Mouse (Mus musculus) thymus, postnatal 14 days (tissue): ENCODE measurements around the gene Tpx2.

Experiments
- DNase-seq: peaks from one replicate; pipeline ENCODE4 v3.0.0; 2021

Tpx2 gene

DNA sequence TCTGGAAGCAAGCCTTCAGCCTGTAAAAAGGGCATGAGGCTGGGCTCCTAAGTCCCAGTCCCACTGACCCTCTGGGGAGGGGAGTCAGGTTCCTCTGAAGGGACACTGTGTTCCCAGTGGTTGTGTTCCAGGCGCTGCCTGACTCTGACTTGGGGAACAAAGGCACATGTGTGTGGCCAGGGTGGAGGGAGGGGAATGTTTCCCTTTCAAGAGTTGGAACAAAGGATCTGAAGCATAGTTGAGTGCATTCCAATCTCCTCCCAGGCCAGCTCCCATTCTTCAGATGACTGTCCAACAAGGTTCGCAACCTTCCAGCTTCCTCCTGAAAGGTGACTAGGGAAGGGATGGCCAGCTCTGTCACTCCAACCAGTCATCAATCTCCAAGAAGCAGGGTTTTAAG lies 27.4 kb upstream of the Tpx2 start:
- no peak for DNase-seq

DNA sequence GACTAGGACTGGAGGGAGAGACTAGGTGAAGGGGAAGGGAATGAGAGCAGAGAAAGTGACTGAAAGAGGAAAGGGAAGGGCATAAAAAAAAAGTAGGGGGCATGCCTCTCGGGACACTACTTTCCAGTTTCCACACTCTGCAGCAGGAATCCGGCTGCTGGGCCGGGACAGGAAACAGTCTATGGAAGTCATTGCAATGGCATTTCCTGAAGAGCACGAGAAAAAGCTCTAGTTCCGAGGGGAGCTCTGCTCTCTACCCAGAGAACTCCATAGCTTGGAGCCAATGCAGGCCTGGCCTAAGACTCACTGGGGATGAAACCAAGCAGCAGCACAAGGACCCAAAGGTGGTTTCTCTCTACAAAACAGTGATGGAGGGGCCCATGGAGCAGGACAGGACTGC lies 26.7 kb upstream of the Tpx2 start:
- no peak for DNase-seq

DNA sequence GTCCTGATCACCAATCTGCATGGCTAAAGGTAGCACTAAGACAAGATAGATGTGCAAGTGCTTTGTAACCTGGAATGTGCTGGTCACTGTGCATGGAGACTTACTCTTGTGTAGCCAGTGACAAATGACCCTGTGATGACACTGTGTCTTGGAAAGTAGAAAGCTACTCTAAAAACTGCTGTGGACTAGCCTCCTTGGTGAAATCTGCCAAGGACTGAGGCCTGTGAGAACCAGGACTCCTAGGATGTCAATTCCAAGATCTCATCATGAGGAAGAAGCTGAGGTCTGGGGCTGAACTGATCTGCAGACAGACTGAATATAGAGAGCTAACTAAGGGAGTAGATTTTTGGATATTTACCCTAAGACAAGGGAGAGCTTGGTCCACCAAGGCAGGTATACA lies 26.2 kb upstream of the Tpx2 start:
- no peak for DNase-seq

DNA sequence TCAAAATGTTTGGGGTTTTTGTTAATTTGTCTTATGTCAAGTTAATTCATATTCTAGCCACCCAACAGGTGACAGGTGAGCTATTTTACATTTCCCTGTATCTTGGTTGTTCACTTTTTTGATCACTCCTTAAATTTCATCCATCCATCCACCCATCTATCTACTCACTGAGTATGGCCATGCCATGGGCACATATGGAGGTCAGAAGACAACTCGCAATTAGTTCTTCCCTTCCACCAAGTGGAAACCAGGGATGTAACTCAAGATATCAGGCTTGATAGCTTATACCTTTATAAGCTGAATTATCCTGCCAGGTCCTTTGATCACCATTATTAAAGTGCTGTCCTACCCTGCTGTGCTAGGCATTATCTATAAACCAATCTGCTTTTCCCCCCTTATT lies 24.0 kb upstream of the Tpx2 start:
- no peak for DNase-seq

DNA sequence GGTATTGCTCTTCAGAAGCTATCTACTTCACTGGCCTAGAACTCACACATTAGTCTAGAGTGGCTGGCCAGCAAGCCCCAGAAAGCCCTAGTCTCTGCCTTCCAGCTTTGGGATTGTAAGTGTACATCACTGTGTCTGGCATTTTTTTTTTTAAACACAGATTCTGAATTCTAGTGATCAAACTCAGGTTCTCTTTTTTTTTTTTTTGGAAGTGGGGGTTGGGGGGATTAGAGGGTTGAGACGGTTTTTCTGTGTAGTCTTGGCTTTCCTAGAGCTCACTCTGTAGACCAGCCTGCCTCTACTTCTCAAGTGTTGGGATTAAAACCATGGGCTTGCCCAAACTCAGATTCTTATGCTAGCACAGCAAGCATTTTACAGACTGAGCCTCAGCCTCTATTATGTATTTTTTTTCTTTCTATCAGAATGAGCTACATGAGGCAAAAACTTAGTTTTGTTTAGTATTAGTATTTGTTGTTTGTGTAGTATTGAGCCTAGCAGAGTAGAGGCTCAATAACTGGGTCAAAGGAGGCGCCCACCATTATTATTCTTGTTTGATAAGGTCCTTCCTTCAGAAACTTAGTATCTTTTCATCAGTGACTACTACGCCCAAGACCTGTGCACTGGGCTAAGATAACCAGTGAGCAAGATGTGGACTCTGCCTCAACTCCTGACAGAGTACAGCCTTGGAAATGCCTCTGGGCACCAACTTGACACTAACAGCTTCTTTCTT lies 23.2 kb upstream of the Tpx2 start:
- no peak for DNase-seq

DNA sequence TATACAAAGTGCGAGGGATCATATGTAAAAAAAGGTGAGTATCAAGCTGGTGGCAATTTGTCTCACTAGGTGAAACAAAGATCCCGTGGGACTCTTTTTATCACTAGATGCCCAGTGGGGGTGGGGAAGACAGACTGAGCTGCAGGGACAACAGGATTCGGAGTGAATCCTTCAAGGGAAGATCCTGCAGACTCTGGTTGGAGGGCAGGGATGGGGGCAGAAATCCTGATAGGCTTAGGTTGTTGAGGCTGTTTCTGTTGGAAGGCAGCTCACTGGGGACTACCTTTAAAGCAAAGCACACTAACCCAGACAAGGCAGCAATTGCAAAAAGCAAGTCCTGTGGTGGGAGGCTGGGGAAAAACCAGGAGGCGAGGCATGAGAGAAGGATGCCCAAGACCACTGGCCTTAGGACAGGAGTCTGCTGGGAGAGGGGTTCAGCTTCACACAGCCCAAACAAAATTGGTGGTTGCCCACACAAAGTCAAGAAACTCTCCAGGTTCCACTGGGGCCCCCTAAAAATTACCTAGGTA lies 22.5 kb upstream of the Tpx2 start:
- no peak for DNase-seq

DNA sequence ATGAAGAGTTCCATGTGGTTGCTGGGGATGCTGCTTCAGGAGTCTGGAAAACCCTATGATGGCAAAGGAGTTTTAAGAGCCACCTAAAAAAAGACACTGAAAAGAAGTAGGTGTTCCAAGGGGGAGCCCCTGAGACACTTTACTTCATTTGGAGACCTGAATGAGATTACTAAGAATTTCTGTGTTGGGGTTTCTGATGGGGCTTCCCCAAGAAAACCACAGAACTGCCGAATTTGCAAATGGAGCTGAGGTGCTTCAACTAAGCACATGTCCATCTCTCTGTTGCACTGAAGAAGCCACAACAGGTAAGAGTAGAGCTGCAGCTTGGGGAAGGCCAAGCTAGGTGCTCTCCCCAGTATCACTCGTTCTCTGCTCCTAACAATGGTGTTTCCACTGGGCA lies 22.1 kb upstream of the Tpx2 start:
- DNase-seq = no peak

DNA sequence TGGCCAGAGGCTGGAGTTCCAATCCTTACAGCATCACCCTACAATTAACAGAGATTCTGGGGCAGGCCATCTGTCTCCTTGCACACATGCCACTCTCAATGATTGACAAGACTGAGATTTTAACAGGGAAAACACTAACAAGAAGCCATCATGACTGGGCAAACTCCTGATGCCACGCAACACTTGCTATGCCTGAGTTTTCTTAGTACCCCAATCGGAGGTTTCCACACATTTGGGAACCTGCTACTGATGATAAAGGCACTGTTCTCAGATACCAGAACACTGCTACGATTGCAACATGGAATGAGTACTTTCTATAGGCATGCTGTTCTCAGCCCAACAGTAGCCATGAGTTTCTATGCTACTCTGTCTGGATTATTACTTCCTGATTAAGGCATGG lies 21.3 kb upstream of the Tpx2 start:
- no peak for DNase-seq

DNA sequence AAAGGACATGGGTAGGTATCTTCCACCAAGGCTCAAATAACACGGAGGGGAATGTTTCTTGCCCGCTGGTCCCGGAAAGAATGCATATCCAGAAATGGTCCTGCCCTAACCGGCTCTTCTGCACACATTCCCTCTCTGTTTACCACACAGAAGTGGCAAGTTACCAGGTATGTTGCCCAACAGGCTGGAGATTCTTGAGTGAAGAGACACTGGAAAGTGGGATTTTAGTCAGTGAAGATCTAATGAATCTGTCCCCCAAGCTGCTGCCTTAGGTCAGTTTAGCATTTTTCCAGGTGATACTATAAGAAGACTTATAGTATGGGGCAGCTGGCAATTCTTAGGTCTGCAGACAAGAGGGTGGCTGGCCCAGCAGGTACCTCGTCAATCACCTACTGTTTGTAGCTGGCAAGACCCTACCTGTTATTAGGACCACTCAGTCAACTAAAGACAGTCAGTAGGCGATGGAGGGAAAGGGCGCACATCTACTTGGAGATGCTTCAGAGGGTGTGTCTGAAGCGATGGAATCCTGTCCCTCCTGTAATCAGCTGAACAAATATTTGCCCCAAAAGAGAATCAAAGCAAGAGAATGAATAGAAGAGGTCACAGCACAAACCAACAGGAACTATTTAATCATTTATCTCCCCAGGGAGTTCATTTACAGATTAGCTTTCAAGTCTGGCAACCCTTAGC lies 20.3 kb upstream of the Tpx2 start:
- no peak for DNase-seq

DNA sequence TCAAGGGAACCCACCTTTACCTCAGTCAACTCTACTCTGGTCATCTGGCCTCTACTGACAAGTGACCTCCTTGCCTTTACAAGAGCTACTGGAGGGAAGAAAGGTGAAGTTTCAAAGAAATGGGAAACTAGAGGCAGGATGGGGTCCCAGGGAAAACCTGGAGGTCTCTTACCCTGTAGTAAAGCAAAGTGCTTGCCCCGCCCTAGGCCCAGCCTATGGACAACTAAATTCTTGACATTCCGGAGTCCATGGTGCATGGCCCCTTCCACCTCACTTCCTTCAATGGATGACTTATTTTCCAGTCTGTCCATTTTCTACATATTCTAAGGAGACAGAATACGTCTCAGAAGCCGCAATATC lies 19.8 kb upstream of the Tpx2 start:
- DNase-seq = no peak

DNA sequence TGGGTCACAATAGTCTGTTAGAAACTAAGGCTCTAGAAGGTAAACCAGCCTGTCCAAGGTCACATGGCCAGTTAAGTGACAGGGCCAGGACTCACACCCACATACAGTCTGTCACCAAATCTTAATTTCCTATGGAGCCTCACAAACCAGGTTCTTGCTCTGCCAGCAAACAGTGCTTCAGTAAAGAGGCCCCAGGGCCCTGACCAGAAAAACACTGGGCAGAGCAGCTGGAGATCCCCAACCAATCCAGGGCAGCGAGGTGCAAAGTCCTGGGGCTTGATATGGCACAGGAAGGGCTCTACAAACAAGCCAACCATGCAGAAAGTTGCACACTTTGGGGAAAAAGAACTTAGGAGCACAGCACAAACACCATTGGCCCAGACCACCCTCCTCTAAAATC lies 19.2 kb upstream of the Tpx2 start:
- no peak for DNase-seq

DNA sequence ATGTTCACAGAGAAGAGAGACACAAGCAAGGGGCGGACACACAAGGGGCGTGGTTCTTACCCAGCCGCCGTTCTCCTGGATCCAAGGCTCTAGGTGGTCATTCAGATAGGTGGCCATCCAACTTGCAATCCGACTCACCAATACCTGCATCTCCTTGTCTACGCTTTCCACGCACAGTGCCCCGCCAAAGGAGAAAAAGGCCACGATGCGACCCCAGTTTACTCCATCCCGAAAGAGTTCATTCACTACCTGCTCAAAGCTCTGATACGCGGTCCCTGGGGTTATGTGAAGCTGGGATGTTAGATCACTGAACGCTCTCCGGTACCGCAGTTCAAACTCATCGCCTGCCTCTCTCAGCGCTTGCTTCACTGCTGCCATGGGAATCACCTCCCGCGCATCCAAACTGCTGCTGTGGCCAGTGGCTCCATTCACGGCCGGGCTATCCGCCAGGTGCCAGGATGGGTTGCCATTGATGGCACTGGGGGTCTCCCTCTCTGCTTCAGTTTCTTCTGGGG lies 18.3 kb upstream of the Tpx2 start:
- peak; percentile 51 for DNase-seq

DNA sequence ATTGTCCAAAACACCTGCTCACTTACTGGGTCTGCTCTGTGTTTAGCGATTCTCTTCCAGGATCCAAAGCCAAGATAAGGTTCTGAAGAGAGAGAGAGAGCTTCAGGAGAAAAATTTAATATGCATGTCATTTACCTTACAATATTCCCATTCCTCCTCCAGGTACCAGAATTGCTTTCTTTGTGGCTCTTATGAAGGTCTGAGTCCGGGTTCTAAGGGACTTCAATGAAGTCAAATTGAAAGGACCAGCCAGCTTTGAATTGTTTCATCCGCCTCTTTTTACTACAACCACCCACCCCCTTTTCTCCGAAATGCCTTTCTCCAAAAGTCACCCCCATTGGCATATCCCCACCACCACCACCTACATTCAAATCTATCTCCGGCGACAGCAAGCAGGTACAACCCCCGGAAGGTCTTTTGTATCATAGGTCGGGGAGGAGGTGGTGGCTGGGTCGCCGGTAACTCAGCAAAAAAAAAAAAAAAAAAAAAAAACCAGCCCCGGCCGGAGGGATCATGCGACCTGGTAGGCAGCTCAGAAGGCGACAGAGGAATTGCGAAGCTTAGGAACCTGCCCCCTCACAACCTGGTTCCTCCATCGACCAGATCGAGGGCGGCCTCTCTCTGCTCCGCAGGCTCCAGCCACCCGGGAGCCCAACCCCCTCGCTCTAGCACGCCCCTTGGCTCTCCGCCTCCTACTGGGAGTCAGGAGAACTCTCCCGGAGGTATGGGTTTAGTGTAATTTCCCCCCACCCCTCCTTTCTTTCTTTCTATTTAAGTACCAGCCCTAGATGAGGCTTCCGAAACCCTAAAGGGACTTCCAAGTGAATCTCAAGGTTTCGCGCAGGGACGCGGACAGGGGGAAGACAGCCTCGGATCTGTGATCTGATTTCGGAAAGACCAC lies 17.5 kb upstream of the Tpx2 start:
- DNase-seq = peak; percentile 93

DNA sequence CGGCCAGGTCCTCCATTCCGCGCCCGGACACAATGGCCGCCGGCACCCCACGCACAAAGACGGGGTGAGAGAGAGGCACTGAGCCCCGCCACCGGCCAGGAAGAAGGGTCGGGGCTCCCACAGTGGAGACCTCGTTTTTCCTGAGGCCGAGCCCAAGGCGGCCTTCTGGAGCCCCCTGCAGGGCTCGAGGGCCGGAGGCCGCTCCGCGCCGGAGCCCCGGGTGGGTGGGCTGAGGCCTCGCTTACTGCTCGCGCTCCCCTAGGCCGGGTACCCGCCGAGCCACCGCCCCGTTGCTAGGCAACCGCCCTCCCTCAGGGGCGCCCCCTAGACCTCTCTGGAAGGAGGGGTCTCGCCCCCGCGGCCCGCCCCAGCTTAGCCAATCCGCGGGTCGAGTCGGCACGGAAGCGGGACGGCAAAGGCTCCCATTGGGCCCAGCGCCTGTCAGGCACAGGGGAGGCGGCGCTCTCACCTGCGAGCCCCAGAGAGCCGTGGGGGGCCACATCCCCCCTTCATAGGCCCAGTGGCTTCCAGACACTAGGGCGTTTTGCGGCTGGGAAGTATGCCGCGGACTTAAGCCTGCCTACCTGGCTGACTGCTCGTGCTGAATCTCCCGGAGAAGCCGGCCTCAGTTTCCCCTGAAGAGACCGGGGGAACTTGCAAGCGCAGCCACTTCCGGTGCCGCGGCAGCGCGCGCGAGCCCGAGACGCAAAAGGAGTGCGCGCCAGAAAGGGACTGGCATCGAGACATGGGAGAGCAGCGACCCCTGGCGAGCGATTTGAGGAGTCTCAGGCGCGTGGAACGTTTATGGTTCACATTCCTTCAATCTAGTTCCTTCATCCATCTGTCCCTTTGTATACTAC lies 16.5 kb upstream of the Tpx2 start, which contains the start of gene Bcl2l1:
Bcl2l1 (minus strand) TSS at position 710 of the 860 bp plus-strand sequence.
- peak; percentile 100 for DNase-seq

DNA sequence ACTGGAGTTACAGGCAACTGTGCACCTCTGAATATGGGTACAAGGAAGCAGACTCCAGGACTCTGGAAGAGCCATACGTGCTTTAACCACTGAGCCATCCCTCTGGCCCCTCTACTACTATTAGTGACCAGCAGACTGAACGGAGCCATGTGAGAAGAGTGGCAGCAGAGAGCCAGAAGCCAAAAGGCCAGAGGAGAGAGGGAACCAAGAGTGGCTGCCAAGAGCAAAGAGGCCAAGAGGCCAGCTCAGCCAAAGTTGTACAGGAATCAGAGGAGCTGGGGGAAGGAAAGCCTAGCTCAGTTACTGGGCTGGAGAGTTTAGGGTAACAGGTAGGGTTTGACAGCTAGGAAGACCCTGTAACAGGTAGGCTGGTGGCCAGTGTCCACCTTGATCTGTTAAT lies 8.5 kb upstream of the Tpx2 start:
- no peak for DNase-seq

DNA sequence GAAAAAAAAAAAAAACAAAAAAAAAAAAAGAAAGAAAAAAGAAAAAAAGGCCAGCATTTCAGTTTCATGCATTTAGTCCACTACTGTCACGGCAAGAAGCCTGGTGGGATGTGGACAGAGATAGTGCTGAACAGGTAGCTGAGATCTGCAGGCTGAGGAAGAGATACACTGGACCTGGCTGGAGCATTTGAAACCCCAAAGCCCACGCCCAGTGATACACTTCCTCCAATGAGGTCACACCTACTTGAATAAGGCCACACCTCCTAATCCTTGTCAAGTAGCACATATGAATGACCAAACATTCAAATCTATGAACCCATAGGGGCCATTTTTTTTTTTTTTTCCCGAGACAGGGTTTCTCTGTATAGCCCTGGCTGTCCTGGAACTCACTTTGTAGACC lies 5.0 kb upstream of the Tpx2 start:
- no peak for DNase-seq

DNA sequence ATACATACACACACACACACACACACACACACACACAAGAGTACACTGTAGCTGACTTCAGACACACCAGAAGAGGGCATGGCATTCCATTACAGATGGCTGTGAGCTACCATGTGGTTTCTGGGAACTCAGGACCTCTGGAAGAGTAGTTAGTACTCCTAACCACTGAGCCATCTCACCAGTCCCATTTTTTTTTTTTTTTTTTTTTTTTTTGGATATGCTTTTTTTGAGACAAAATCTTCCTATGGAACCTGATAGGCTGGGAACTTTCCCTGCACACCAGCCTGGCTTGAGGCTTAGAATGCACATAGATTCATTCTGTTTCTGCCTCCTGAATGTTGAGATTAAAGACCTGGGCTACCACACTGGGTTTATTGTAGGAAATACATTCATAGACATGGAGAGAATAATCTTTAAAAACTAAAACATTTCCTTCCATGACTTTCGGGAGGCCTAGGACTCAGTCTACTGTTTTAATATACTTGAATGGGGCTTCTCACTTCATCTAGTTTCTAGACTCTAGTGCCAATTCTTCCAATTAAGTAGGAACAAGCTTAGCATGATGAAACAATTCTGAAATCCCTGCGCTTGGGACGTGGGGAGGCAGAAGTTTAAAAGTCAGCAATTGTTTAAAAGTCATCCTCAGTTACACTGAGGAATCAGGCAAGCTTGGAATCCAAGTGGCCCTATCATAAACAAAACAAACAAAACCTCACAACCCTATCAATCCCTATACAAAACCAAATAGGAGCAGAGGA lies 528 bp upstream of the Tpx2 start:
- no peak for DNase-seq

DNA sequence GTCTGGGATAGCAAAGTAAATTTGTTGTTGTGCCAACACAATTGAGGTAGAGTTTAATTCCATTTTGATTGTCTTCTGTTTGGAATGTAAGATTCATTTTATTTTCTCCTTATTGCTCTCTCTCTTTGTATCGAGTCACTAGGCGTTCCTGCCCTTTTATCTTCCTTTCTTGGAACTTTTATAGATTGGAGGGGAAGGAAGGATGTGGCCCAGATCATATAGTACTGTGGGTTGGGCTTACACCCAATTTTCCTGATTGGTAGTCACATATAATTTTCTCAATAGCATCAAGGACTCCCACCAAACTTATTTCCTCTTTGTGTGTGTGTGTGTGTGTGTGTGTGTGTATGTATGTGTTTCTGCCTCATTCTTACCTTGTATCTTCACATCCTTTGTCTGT lies 702 bp downstream of the Tpx2 start:
- no peak for DNase-seq

DNA sequence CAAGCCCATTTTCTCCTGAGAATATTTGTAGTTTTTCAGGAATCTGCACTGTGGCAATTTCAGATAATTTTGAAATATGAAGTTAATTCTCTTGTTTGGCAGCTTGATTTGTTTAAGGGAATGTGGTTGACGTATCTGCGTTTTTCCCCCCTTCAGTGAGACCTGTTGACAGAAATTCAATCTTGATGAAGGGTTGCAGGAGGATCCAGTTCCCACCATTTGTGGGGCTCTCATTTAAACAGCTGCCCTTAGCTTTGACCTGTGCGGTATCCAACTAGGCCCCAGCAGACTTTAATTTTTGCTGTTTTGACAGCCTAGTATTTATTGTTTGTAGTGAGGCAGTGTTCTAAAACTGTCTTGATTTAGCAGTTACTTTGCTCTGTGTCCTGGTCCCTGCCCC lies 11.7 kb downstream of the Tpx2 start:
- no peak for DNase-seq

DNA sequence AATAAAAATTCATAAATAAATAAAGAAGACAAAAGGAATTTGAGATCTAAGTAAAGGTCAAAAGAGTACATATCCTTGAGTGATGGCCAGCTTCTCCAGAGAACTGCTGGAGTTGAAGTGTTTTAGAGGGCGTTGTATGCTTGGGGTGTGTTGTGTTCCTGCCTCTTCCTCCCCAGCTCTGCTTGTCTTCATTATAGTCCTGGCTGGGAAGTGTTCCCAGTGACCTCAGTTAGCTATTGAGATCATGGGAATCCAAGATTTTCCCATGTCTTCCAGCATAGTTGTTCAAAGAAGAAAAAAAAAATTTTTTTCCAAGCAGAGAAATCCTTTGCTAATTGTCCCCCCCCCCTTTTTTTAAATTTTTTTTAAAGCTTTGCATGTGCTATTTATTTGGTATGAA lies 14.1 kb downstream of the Tpx2 start:
- DNase-seq = no peak

DNA sequence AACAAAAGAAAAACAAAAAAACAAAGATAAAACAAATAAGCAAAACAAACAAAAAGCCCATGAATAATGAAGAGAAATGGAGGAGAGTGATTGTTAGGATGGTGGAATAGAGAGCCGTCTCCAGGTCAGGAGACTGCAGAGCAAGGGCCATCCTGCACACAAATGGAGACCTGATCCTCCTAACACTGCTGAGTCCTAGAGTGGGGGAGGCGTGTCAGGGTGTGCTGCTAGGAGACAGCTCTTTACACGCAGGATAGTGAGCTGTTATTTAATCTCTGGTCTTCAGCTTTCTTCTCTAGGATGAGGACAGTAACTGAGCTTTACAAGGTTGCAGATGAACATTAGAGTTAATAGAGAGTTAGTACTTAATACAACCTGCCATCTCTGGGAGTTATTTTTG lies 14.9 kb downstream of the Tpx2 start:
- DNase-seq = no peak

DNA sequence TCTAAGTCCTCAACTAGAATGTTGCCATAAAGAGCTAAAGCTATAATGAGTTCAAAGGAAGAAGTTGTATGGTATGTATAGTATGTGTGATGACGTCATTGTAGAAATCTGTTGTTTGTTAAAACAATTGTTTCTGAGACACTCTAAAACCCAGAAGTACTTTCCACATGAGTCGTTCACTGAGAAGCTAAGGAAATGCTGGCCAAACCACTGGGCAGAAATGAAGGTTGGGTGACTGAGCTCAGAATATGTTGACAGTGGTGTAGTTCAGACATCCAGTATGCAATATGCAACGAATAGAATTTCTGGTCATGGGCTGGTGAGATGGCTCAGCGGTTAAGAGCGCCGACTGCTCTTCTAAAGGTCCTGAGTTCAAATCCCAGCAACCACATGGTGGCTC lies 15.6 kb downstream of the Tpx2 start:
- DNase-seq = no peak
